Mouse (Mus musculus) spleen, adult 2 months (tissue): ENCODE measurements around the gene Enpp1.

Experiments
- CTCF ChIP-seq: fragments of 200-500 bp; IDR thresholded peaks from 2 replicates; pipeline ENCODE4 v1.5.1; 2011; ENCODE audit warnings: mild to moderate bottlenecking, inconsistent platforms; ENCODE audit not compliant: insufficient read depth, insufficient read length, insufficient replicate concordance; ENCODE audit errors: extremely low read depth
- POLR2A ChIP-seq: fragments of 200-500 bp; IDR thresholded peaks from 2 replicates; pipeline ENCODE4 v1.6.1; 2011; ENCODE audit warnings: low read depth, low read length, inconsistent platforms

DNA sequence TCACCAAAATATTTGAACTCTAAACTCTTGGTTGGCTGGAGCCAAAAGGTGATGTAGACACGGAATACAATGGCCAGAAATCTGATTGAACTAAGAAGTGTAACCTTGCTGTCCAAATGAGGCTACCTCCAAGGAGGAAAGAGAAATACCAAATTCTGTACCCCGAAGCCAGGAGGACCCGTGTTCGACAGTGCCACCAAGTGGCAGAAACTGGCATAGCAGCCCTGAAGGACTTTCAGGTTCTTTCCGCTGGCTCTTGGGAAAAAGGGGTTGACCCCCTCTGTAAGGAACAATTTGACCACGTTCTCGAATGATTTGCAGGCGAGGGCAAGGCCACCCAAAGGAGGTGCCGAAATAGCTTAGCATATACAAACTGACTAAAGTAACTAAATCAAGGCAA lies 90.4 kb downstream of the Enpp1 start:
- no peak for TF ChIP-seq POLR2A
- peak; percentile 79; the same call in 1 of the 2 replicates for TF ChIP-seq CTCF
